Mouse (Mus musculus) heart, adult 9 months (tissue): ENCODE measurements around the gene C730034F03Rik.
A peak's percentile ranks its signal among the peaks of the same experiment; 100 is the strongest.

ENCODE experiments used
- DNase-seq, 2 experiments: peaks; one replicate each; pipeline ENCODE4 v3.0.0; 2022; ENCODE audit warnings: low spot score in 2 of 2

C730034F03Rik gene

GRCm38 (mm10) chr15:89475293-89475600, 45.9 kb downstream of the C730034F03Rik start:
- DNase-seq = peak in 1 of 2 experiments; percentile 24

- peak; percentile 96 to 97 for DNase-seq
These were observed 46.5 kb downstream of the C730034F03Rik start for GRCm38 (mm10) chr15:89475611-89476474.

GRCm38 (mm10) chr15:89476475-89476815, 47.1 kb downstream of the C730034F03Rik start:
- no peak for DNase-seq

GRCm38 (mm10) chr15:89477091-89477491, 47.7 kb downstream of the C730034F03Rik start, which contains the start of gene Arsa:
TSS of gene Arsa (minus strand) at chr15:89477425.
- DNase-seq = peak; percentile 48 to 76

- no peak for DNase-seq
These were observed 48.4 kb downstream of the C730034F03Rik start for GRCm38 (mm10) chr15:89477806-89478205.

- no peak for DNase-seq
These were observed 49.2 kb downstream of the C730034F03Rik start for GRCm38 (mm10) chr15:89478622-89479021.
